Mouse (Mus musculus) activated CD4-positive, CD25-positive, alpha-beta regulatory T cell, adult 4 months (primary cell): ENCODE measurements around the gene Hs6st2. TPM values are rescaled to one million over a fixed set of nuclear protein-coding genes. Genes with fewer than 3 reads are reported as not detected.

ENCODE experiments used
- ATAC-seq: one replicate; pipeline ENCODE4 v1.8.0; 2017
- polyA plus RNA-seq, 2 experiments: library from polyadenylated mRNA; unstranded; fragments of 100-300 nt; shearing (Covaris generic); gene quantifications; one replicate each; pipeline ENCODE4 v1.2.1; 2017

Hs6st2 gene
- polyA plus RNA-seq, 2 experiments from 2014 or later: 0.45 TPM; not detected in 1

DNA sequence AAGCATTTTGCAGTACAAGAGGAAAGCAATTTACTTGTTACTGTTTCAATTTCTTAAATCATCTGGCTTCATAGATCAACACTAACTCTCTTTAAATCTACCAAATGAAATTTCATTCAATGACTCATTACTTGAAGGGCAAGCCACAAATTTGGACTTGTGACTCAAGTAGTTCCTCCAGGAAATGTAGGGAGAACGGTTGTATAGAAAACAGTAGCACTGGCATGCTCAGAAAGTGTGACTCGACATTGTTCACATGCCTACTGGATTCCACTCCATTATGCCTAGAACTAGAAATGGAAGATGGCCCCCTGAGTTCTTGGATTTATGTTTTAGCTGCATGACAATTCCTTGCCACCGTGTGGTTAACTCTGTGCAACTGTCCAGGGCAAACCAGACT lies 100.0 kb downstream of the Hs6st2 start:
- ATAC-seq: no peak

DNA sequence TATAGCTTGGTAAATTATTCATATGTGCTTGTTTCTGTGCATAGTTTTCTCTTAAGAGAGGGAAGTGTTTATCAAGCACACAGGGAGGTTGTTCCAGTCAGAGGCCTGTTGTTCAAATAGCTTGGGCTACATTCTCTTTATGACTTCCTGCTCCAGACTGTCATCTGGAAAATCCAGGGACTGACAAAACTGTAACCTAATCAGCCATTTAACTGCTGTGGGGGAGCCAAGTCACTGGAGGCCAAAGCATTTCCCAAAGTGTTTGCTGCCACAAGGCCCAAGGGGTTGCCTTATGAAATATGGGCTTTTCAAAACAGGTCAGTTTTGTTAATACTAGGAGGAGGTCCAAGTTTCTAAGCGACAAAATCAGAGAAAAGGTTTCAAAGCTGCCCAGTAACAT lies 119.8 kb downstream of the Hs6st2 start:
- ATAC-seq: no peak

- no peak for ATAC-seq
These were observed 142.0 kb downstream of the Hs6st2 start for GRCm38 (mm10) chrX:51539626-51540025.

DNA sequence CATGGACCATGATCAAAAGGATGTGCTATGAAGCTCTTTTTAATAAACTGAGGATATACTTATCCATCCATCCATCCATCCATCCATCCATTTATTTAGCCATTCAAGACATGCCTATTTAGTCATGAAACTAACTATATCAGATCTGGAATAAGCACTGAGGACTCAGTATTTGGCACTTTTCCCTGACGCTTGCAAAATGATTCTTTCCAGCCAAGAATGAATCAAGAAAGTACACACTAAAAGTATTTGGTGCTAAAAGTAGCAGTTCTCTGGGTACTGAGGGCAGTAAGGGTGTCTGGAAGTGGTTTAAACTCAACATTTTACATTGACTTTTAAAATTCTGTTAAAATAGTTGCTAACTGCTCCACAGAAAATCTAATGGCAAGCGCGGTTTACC lies 144.6 kb downstream of the Hs6st2 start:
- ATAC-seq: no peak

- ATAC-seq: no peak
These were observed 146.4 kb downstream of the Hs6st2 start for GRCm38 (mm10) chrX:51535226-51535625.

GRCm38 (mm10) chrX:51531136-51531535 lies 150.5 kb downstream of the Hs6st2 start:
- no peak for ATAC-seq

- no peak for ATAC-seq
These were observed 153.1 kb downstream of the Hs6st2 start for GRCm38 (mm10) chrX:51528601-51529000.

DNA sequence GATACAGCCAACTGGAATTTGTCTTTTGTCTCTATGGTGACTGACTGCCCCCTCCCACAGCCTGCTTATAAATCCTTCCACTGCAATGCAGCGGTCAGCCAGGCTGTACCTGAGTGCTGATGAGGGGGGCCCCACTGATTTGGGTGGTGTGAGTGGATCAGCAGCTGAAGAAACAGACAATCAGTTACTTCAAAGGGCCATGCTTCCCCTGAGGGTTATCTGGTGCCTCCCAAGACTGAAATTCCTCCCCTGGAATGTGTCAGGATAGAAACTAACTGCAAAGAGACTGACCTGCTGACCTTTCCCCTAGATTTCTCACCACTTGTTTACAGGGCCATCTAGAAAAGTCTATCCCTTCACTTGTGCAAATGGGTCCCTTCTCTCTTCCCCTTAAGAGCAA lies 166.8 kb downstream of the Hs6st2 start:
- no peak for ATAC-seq

DNA sequence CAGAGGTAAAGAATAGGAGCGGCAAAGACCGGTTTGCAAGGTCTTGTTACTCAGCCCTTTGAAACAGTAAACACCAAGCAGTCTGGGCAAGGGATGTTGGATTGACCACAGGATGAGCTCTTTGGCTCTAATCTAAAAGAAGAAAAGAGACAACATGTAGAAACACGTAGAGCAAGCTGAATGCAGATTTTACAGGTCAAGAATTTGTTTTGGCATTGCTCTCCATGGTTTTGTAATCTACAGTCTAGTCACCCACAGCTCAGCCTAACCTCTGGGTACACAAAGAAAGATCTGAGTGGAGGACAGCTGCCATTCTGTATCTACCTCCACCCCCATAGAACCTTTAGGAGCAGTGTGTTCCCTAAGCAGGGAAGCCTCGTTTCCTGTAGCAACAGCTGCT lies 175.1 kb downstream of the Hs6st2 start:
- ATAC-seq: no peak

GRCm38 (mm10) chrX:51505691-51506090 lies 176.0 kb downstream of the Hs6st2 start:
- ATAC-seq: no peak

DNA sequence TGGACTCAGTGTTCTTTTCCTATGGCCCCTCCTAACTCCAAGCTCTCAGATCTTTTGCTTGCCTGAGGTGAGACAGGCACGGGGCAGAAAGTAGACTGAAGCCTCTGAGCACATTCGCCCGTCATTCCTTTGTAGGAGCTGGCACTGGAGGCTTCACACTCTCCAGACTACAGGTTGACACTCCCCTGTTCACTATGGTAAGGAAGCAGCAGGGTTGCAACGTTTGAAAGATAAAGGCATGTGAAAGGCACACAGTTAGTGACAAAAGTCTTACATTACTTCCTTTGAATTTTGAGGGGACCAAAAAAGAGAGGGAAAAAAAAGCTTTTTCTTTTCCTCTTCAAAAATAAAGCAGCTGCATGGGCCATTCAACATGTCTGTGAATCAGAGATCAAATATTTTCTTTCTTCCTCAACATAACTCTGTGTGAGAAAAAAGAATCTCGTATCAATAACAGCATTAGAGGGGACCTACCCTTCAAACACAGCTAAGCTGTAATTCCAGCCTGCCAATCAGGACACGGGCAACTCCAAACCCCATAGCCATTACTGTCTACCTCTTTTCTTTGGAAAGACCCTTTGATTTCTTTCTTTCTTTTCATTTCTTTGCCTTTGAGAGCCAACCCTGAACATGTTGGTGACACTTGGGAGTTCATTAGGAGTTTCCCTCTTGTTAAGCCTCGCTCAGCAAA lies 177.7 kb downstream of the Hs6st2 start:
- no peak for ATAC-seq

- no peak for ATAC-seq
These were observed 183.8 kb downstream of the Hs6st2 start for GRCm38 (mm10) chrX:51497831-51498230.

- ATAC-seq: no peak
These were observed 193.3 kb downstream of the Hs6st2 start for GRCm38 (mm10) chrX:51488374-51488773.

GRCm38 (mm10) chrX:51469411-51469810 lies 212.2 kb downstream of the Hs6st2 start:
- ATAC-seq: no peak

- no peak for ATAC-seq
These were observed 220.2 kb downstream of the Hs6st2 start for GRCm38 (mm10) chrX:51461413-51461812.

DNA sequence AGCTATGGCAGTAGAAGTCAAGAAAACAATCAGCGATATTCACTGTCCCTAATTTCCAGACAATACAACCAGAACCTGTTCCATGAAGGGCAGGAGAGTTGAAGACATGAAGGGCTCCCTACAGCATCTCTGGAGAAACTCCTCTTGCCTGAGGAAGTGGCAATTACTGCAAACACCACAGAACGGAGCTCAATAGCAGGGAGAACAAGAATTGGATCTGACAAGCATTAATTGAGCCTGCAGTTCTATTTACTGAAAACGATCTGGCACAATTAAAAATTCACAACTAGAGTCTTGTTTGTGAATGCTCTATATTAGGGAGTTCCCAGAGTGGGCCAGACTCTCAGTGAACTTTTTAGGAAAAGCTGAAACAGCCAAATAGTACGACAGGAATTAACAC lies 238.3 kb downstream of the Hs6st2 start:
- ATAC-seq: no peak

DNA sequence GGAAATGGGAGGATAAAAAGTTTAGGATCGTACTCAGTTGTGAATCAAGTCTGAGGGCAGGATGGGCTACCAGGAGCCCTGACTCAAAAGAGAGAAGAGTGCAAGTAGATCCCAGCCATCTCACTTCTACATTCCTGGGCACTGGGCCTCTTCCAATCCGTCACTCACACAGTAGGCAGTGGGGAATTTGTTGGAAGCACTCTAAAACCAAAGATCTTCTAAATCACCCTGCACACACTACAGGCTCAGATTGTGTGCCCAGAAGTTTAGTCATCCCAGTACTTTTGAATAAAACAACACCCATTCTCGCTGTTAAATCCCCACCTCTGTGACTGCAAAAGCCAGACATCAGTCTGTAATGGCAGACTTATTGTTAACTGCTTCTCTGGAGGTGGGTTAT lies 249.9 kb downstream of the Hs6st2 start:
- no peak for ATAC-seq

DNA sequence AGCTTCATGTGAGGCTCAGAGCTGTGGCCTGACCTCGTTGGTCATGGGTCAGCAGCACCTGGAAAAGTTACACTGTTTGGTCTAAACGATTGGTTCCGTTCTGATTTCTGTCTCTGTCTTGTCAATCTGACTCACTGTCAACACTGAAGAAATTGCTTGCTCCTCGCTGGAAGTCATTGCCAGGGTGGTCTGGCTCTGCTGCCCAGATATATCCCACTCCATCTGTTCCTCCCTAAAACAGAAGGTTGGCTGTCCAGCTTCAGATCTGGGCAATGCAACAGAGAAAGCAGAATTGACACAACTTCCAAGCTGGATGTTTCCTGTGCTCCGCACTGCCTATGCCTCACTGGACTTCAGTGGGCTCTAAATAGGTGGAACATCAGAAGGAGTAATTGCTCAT lies 256.6 kb downstream of the Hs6st2 start:
- no peak for ATAC-seq

DNA sequence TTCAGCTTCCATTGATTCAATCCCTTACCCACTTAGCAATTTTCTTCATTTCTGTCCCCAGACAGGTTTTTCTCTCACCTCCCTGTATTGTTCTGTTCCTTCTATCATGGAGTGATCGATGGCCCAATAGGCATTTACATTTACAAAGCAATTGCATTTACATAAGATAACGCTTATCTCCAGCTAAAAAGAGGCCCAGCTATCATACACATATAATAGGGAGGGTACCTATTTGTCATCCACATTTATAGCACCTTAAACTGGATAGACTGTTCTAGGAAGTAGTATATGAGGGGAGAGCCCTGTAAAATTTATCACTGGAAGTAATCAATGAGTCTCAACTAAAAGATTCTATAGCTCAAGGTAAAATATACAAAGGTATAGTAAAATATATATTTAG lies 271.4 kb downstream of the Hs6st2 start:
- no peak for ATAC-seq

- ATAC-seq: no peak
These were observed 284.2 kb downstream of the Hs6st2 start for GRCm38 (mm10) chrX:51397457-51397856.

DNA sequence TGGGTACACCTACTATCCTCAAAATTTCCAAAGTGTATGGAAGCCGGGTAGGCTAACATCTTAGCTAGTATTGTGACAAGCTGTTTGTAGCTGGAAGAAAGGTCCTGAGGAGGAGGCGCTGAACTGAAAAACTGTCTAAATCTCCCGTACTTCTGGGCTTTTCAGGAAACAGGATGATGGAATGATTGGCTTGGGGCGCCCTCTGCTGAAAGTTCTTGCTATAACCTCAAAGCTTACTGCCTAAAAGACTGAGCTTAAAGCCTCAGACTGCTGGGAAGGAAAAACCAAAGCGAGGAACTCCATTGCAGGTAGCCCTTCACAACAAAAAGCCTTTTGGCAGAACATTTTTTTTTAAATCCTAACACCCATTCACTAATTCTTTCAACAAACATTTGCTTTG lies 307.0 kb downstream of the Hs6st2 start:
- no peak for ATAC-seq

GRCm38 (mm10) chrX:51372477-51373239 lies 309.0 kb downstream of the Hs6st2 start:
- no peak for ATAC-seq

- no peak for ATAC-seq
These were observed 332.0 kb downstream of the Hs6st2 start for GRCm38 (mm10) chrX:51349682-51350081.

GRCm38 (mm10) chrX:51343595-51343994 lies 338.1 kb downstream of the Hs6st2 start:
- no peak for ATAC-seq
